In the genomic region with DNA sequence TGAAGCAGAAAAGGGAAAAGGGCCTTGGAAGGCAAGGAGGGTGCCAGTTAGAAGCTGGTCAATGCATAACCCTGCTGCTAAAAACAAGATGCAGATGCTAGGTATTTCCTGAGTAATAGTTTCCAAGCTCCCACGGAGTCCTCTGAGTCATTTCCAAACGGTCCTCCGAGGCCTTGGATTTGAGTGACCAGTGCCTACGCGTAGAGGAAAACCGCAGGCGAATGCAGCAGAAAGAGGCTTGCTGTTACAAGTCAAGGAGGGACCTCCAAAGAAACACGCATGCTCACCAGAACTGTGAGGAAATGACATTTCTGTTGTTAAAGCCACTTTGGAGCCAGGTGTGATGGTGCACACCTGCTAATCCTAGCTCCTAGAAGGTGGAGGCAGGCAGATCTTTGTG, we compare ENCODE assay signal across 32 mouse cellular contexts. TPM values are rescaled to one million over a fixed set of nuclear protein-coding genes. Genes with fewer than 3 reads are reported as not detected.
DNase-seq lines count a peak whose midpoint lies in the region; ATAC-seq and TF ChIP-seq lines count a peak whose summit lies in the region.
"Had no signal": no experiment of that assay in that cellular context is flagged by ENCODE, and none has a peak within 500 bp of the region (broad histone marks: within the 10 kb centered on the region; RNA-seq: fewer than 3 reads in every experiment).

No protein-coding gene starts in this region.

- H3K4me3 ChIP-seq in midbrain, embryonic 14.5 days (replicated peaks; ENCODE audit: low read depth, low read length) = no peak overlapping the region
- H3K4me3 ChIP-seq in intestine, postnatal 0 days (ENCODE audit: low read depth, low read length) = no peak overlapping the region
- H3K4me3 ChIP-seq in forebrain, embryonic 12.5 days (replicated peaks) = no peak overlapping the region
- H3K4me3 ChIP-seq: embryonic facial prominence, embryonic 10.5 days; heart, embryonic 12.5 days; hindbrain, embryonic 10.5 days; intestine, embryonic 15.5 days had no signal

- DNase-seq in ovary, adult 18-20 months (ENCODE audit: low spot score) = peak; percentile 17
- no peak for DNase-seq in ovary, postnatal 14 days (ENCODE audit: low spot score)
- peak; percentile 85 to 92 for DNase-seq in adrenal gland, adult (ENCODE audit: inconsistent age in 2 of 2, low spot score in 1 of 2)
- peak; percentile 71 for DNase-seq in adrenal gland, postnatal 14 days
- no peak for DNase-seq in midbrain, embryonic 14.5 days
- no peak for DNase-seq in embryo, embryonic 9.5 days (ENCODE audit: extremely low spot score)
- DNase-seq: B cell, adult 2 months; cerebellum, adult 11 months; cerebellum, adult 9-10 months; cerebellum, postnatal 25 days; gastrocnemius, postnatal 14 days; kidney, adult 8-10 months had no signal

- no peaks in the 10 kb centered on the region for H3K27me3 ChIP-seq in midbrain, embryonic 14.5 days (ENCODE audit: control insufficient read depth, insufficient read depth, low read length)
- H3K27me3 ChIP-seq in intestine, postnatal 0 days (replicated peaks; ENCODE audit: control insufficient read depth, insufficient read depth, low read length) = no peaks in the 10 kb centered on the region
- no peaks in the 10 kb centered on the region for H3K27me3 ChIP-seq in forebrain, embryonic 12.5 days
- H3K27me3 ChIP-seq: heart, embryonic 12.5 days; intestine, embryonic 15.5 days; Patski had no signal

- no peaks in the 10 kb centered on the region for H3K4me1 ChIP-seq in midbrain, embryonic 14.5 days (ENCODE audit: control insufficient read depth, insufficient read depth, low read length)
- H3K4me1 ChIP-seq in intestine, postnatal 0 days (replicated peaks; ENCODE audit: control insufficient read depth, insufficient read depth, low read length) = no peaks in the 10 kb centered on the region
- no peaks in the 10 kb centered on the region for H3K4me1 ChIP-seq in forebrain, embryonic 12.5 days
- H3K4me1 ChIP-seq: embryonic facial prominence, embryonic 10.5 days; heart, embryonic 12.5 days; hindbrain, embryonic 10.5 days; intestine, embryonic 15.5 days had no signal

- no peaks in the 10 kb centered on the region for H3K9me3 ChIP-seq in midbrain, embryonic 14.5 days (ENCODE audit: control insufficient read depth, low read length)
- H3K9me3 ChIP-seq in intestine, postnatal 0 days (ENCODE audit: control insufficient read depth) = no peaks in the 10 kb centered on the region
- H3K9me3 ChIP-seq in forebrain, embryonic 12.5 days = no peaks in the 10 kb centered on the region
- H3K9me3 ChIP-seq: embryonic facial prominence, embryonic 10.5 days; heart, embryonic 12.5 days; hindbrain, embryonic 10.5 days; intestine, embryonic 15.5 days had no signal

- H3K4me2 ChIP-seq in midbrain, embryonic 14.5 days (ENCODE audit: low read length) = no peak overlapping the region
- no peak overlapping the region for H3K4me2 ChIP-seq in intestine, postnatal 0 days (replicated peaks; ENCODE audit: low read depth)
- no peak overlapping the region for H3K4me2 ChIP-seq in forebrain, embryonic 12.5 days
- H3K4me2 ChIP-seq: heart, embryonic 12.5 days; hindbrain, embryonic 14.5 days; intestine, embryonic 15.5 days had no signal

- H3K9ac ChIP-seq in midbrain, embryonic 14.5 days (replicated peaks; ENCODE audit: low read length) = no peak overlapping the region
- H3K9ac ChIP-seq in intestine, postnatal 0 days (ENCODE audit: low read depth, low read length) = no peak overlapping the region
- H3K9ac ChIP-seq in forebrain, embryonic 12.5 days = no peak overlapping the region
- H3K9ac ChIP-seq: hindbrain, embryonic 14.5 days; intestine, embryonic 15.5 days had no signal

- H3K36me3 ChIP-seq in midbrain, embryonic 14.5 days (ENCODE audit: control insufficient read depth, insufficient read depth, low read length) = no peaks in the 10 kb centered on the region
- no peaks in the 10 kb centered on the region for H3K36me3 ChIP-seq in intestine, postnatal 0 days (ENCODE audit: control insufficient read depth, insufficient read depth)
- H3K36me3 ChIP-seq in forebrain, embryonic 12.5 days (replicated peaks) = no peaks in the 10 kb centered on the region
- H3K36me3 ChIP-seq: embryonic facial prominence, embryonic 10.5 days; heart, embryonic 12.5 days; hindbrain, embryonic 10.5 days; intestine, embryonic 15.5 days had no signal

- WGBS in midbrain, embryonic 14.5 days = 91% methylated on average over 8 of the region's 8 CpGs
- WGBS in intestine, postnatal 0 days = 90% methylated on average over 8 of the region's 8 CpGs
- WGBS in forebrain, embryonic 12.5 days = 91% methylated on average over 8 of the region's 8 CpGs

- no peak for TF ChIP-seq CTCF in intestine, postnatal 0 days (IDR thresholded peaks at IDR 0.05; ENCODE audit: low read depth)

- no peak overlapping the region for H3K27ac ChIP-seq in midbrain, embryonic 14.5 days (replicated peaks; ENCODE audit: low read depth, low read length)
- H3K27ac ChIP-seq in intestine, postnatal 0 days (ENCODE audit: low read depth, low read length) = no peak overlapping the region
- H3K27ac ChIP-seq in forebrain, embryonic 12.5 days = no peak overlapping the region
- H3K27ac ChIP-seq: embryonic facial prominence, embryonic 10.5 days; hindbrain, embryonic 10.5 days; hindbrain, embryonic 14.5 days; intestine, embryonic 15.5 days had no signal

- no peak for ATAC-seq in midbrain, embryonic 14.5 days (ENCODE audit: low FRiP score, low TSS enrichment)
- ATAC-seq in intestine, postnatal 0 days = no peak
- no peak for ATAC-seq in forebrain, embryonic 12.5 days (ENCODE audit: low FRiP score)
- ATAC-seq: activated CD4-positive, CD25-positive, alpha-beta regulatory T cell, adult 4 months; CD4-positive, CD25-positive, alpha-beta regulatory T cell, adult 4 months; forebrain, embryonic 16.5 days; intestine, embryonic 15.5 days; Patski had no signal

RNA-seq across cellular contexts. Expression of gene Vps4a, which starts 7.5 kb away (rescaled TPM):
- 58.6 and 63.6 TPM in 2 replicates for total RNA-seq in adrenal gland, postnatal 14 days (2021)
- 152 and 153 TPM in 2 replicates for polyA plus RNA-seq in midbrain, embryonic 14.5 days (2014; fragmentation: Nextera tagmentation; extraction: Ambion mirVana)
- 48.8 and 49.1 TPM in 2 replicates for polyA plus RNA-seq in intestine, postnatal 0 days (2015; fragmentation: Nextera tagmentation; extraction: Ambion mirVana)
- 96.7 and 96.9 TPM in 2 replicates for polyA plus RNA-seq in forebrain, embryonic 12.5 days (2016; fragmentation: Nextera tagmentation; extraction: Ambion mirVana)

RNA-seq across cellular contexts. Expression of gene Pdf, which starts 24.9 kb away (rescaled TPM):
- total RNA-seq in adrenal gland, postnatal 14 days (2021) = 34.9 and 38.6 TPM in 2 replicates
- 29.1 and 33.0 TPM in 2 replicates for polyA plus RNA-seq in midbrain, embryonic 14.5 days (2014; fragmentation: Nextera tagmentation; extraction: Ambion mirVana)
- polyA plus RNA-seq in intestine, postnatal 0 days (2015; fragmentation: Nextera tagmentation; extraction: Ambion mirVana) = 20.8 and 22.2 TPM in 2 replicates
- 35.7 and 39.9 TPM in 2 replicates for polyA plus RNA-seq in forebrain, embryonic 12.5 days (2016; fragmentation: Nextera tagmentation; extraction: Ambion mirVana)

RNA-seq across cellular contexts. Expression of gene Cog8, which starts 33.0 kb away (rescaled TPM):
- 29.4 and 30.3 TPM in 2 replicates for total RNA-seq in adrenal gland, postnatal 14 days (2021)
- 36.1 and 41.4 TPM in 2 replicates for polyA plus RNA-seq in midbrain, embryonic 14.5 days (2014; fragmentation: Nextera tagmentation; extraction: Ambion mirVana)
- polyA plus RNA-seq in intestine, postnatal 0 days (2015; fragmentation: Nextera tagmentation; extraction: Ambion mirVana) = 21.6 and 25.4 TPM in 2 replicates
- 41.7 and 43.3 TPM in 2 replicates for polyA plus RNA-seq in forebrain, embryonic 12.5 days (2016; fragmentation: Nextera tagmentation; extraction: Ambion mirVana)

RNA-seq across cellular contexts. Expression of gene Nip7, which starts 33.2 kb away (rescaled TPM):
- total RNA-seq in adrenal gland, postnatal 14 days (2021) = 40.1 and 50.2 TPM in 2 replicates
- polyA plus RNA-seq in midbrain, embryonic 14.5 days (2014; fragmentation: Nextera tagmentation; extraction: Ambion mirVana) = 73.3 and 78.7 TPM in 2 replicates
- 42.8 and 44.7 TPM in 2 replicates for polyA plus RNA-seq in intestine, postnatal 0 days (2015; fragmentation: Nextera tagmentation; extraction: Ambion mirVana)
- polyA plus RNA-seq in forebrain, embryonic 12.5 days (2016; fragmentation: Nextera tagmentation; extraction: Ambion mirVana) = 92.7 and 99.0 TPM in 2 replicates

RNA-seq across cellular contexts. Expression of gene Tmed6, which starts 42.0 kb away (rescaled TPM):
- total RNA-seq in adrenal gland, postnatal 14 days (2021) = not detected in 2 replicates
- not detected in 2 replicates for polyA plus RNA-seq in midbrain, embryonic 14.5 days (2014; fragmentation: Nextera tagmentation; extraction: Ambion mirVana)
- polyA plus RNA-seq in intestine, postnatal 0 days (2015; fragmentation: Nextera tagmentation; extraction: Ambion mirVana) = 10.5 and 11.2 TPM in 2 replicates
- not detected in 2 replicates for polyA plus RNA-seq in forebrain, embryonic 12.5 days (2016; fragmentation: Nextera tagmentation; extraction: Ambion mirVana)
- total RNA-seq: gastrocnemius, adult 18-20 months; gastrocnemius, postnatal 14 days; heart, adult 8-10 months; heart, postnatal 25 days; MEL had no signal
- polyA plus RNA-seq: activated CD4-positive, CD25-positive, alpha-beta regulatory T cell, adult 4 months; brain, embryonic 14.5 days; CD4-positive, CD25-positive, alpha-beta regulatory T cell, adult 4 months; cortical plate, adult 2 months; embryonic facial prominence, embryonic 10.5 days; embryonic facial prominence, embryonic 14.5 days; forebrain, embryonic 16.5 days; frontal cortex, adult 2 months; heart, embryonic 12.5 days; heart, embryonic 16.5 days; hindbrain, embryonic 10.5 days; hindbrain, embryonic 14.5 days had no signal

Comparison
In these comparisons a context has a peak if more than half of its experiments do, and no peak if none do; other contexts are left out.
1. DNase-seq: peak in ovary, adult 18-20 months (single experiment), adrenal gland, adult (2 of 2) and adrenal gland, postnatal 14 days (single experiment); none in ovary, postnatal 14 days (single experiment), midbrain, embryonic 14.5 days (single experiment) and embryo, embryonic 9.5 days (single experiment).